Mouse (Mus musculus) frontal cortex, adult 2 months (tissue): ENCODE measurements at regions not wholly inside any gene's neighbourhood (a gene's known extent, or its start where the extent isn't known, plus 50 kb on each side); places are given as distances from the start of the nearest gene placed in this dataset.

Experiments
- DNase-seq, 2 experiments: peaks; one replicate each; pipeline ENCODE4 v3.0.0; 2022; ENCODE audit warnings: low spot score in 1 of 2; ENCODE audit errors: extremely low spot score in 1 of 2

DNA sequence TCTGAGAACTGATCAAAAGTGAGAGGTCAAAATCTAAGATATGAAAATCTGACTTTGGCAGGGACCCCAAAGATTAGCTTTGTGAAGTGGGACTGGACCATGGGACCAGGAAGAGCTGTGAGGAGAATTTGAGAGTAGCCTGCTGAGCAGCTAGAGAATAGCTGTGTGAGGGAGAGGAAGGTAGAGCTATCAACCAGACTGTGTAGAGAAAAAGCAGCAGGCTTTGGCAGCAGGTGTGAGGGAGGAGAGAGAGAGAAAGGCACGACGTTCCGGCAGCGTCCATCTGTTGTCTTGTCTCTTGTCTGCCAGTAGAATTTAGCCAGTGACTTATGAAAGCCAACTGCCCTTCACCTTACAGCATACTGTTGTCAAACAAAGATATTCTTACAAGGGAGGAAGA, 412.1 kb downstream of the Slitrk2 start:
- DNase-seq = peak; percentile 5 to 16

DNA sequence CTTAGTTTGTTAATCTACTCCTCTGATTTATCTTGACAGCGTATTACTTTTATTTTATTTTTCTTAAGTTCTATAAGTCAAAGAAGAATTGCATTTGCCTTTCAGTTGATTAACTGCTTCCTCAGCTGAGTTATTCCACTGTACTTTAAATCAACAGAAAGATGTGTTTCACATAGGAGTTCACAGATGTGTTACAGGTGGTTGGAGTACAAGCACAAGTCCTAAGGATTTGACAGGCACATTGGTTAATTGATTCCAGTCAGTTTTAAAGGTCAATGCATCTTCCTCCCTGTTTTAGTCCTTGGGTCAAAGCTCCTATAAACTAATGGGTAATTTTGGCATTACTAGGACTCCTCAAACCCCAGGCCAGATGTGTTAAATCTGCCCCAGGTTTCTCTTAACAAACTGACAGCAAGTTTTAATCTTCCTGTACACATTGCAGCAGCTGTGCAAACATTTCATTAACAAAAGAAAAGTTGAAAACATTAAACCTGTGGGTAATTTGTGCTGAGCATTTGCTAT, 413.5 kb downstream of the Slitrk2 start:
- no peak for DNase-seq

DNA sequence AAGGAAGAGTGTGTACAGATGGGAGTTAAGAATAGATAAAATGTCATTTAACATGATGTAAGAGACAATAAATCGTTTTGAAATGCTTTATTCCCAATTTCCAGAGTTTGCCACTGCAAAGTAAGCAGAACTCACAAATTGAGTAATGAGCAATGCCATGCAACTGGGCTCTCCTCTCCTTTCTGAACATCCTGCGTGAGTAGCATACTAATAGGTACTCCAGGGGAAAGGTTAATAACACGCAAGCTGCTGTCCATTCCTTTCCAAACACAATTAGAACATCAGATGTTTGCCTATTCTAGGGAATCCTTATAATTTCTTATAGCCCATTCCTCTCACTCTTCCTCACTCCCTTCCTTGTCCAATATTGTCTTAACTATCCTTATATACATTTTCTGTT, 443.3 kb downstream of the Slitrk2 start:
- no peak for DNase-seq
